Mouse (Mus musculus) splenic B cell, adult 2 months (primary cell): ENCODE measurements around the gene Smco1.
A peak's percentile ranks its signal among the peaks of the same experiment; 100 is the strongest.
"Not testable (repeated sequence)": the region's sequence is repeated elsewhere in the genome, so short reads cannot be mapped to it uniquely, and the experiment has no call there.

Source experiments
- DNase-seq: peaks from one replicate; pipeline ENCODE4 v3.0.0-alpha.2; 2011; ENCODE audit warnings: low read depth, low spot score
- H3K27me3 ChIP-seq: 2 replicates; pipeline ENCODE4 v1.6.1; 2012; ENCODE audit warnings: mild to moderate bottlenecking, low read length, moderate library complexity, mixed read lengths; ENCODE audit not compliant: control insufficient read depth, poor library complexity, insufficient read depth, severe bottlenecking
- H3K36me3 ChIP-seq: 2 replicates; pipeline ENCODE4 v1.6.1; 2012; ENCODE audit warnings: mild to moderate bottlenecking, low read length, moderate library complexity, mixed read lengths; ENCODE audit not compliant: control insufficient read depth, poor library complexity, insufficient read depth, severe bottlenecking

The Smco1 gene

DNA sequence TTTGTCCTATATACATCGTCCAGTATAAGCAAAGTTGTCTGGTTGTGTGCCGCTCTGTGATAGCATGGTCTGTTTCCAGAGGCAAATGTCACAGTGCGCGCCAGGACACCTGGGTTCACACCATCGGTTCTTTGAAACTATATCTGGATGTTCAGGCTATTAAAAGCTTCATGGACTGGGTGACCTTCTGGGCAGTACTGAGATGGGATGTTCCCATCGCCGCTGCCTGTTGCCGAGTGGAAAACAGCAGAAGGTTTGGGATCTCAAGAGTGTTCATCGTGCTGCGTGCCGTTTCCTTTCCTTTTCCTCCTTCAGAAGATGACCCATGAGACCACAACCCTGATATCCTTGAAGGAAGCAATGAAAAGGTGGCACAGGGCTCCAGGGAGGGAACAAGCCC is at the start of gene Smco1:
Gene Smco1, plus strand, starts transcription at position 178 of the 400 bp plus-strand sequence.
- Histone ChIP-seq H3K36me3 (no peaks in the 10 kb centered on the region), H3K27me3 (no peaks in the 10 kb centered on the region)
- DNase-seq: no peak

DNA sequence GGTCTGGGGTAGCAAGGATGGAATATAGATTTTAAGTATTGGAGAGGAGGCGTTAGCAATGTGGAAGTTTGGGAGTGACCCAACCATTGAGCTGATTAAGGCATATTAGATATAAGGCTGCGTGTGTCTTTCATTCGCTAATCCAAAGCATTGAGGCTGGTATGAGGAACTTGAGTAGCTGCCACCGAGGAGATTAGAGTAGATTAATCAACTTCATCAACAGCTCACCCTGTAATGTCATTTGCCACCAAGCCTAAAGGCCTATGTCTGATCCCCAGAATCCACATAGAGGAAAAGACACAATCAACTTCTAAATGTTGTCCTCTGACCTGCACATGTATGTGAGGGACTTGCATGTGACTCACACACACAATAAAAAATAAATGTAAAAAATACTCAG is 49.5 kb upstream of the Smco1 start:
- no peaks in the 10 kb centered on the region for H3K27me3 ChIP-seq

DNA sequence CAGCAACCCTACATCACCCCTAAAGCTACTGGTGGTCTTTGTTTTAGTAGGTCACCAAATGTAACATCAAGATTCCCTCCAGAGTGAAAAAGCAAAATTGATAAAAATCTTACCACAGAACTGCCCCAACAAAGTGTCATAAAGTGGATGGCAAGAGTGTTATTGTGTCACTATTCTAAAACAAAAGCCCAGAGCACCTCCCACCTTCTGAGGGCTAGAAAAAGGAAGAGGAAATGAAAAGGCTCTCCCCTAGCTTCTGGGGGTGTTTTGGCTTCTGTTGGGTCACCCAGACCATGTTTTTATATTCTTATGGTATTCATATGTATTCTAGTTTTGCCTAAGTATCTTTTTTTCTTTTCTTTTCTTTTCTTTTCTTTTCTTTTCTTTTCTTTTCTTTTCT is 48.9 kb upstream of the Smco1 start:
- no peaks in the 10 kb centered on the region for H3K27me3 ChIP-seq
- H3K36me3 ChIP-seq: no peaks in the 10 kb centered on the region
- peak; percentile 15 for DNase-seq

More for the DNA sequence above, 49.5 kb upstream of the Smco1 start:
- DNase-seq: no peak
- no peaks in the 10 kb centered on the region for H3K36me3 ChIP-seq

DNA sequence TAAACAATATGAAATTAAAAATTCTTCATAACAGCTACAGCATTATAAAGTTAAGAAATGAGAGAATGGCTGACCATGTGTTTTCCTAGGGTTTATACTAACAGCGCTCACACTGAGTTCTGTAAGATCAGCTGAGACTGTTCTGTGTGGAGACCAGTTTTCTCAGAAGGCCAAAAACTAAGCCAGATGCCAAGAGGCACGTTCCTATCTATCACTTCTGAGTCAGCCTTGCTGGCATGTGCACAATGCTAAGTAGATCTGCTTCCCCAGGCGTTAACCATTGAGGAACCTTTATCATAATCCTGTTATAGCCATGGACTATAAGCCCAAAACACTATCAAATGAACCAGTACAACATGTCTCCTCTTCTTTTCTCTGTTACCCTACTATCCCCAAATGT is 39.2 kb upstream of the Smco1 start:
- H3K27me3 ChIP-seq, H3K36me3 ChIP-seq, DNase-seq: not testable (repeated sequence)

DNA sequence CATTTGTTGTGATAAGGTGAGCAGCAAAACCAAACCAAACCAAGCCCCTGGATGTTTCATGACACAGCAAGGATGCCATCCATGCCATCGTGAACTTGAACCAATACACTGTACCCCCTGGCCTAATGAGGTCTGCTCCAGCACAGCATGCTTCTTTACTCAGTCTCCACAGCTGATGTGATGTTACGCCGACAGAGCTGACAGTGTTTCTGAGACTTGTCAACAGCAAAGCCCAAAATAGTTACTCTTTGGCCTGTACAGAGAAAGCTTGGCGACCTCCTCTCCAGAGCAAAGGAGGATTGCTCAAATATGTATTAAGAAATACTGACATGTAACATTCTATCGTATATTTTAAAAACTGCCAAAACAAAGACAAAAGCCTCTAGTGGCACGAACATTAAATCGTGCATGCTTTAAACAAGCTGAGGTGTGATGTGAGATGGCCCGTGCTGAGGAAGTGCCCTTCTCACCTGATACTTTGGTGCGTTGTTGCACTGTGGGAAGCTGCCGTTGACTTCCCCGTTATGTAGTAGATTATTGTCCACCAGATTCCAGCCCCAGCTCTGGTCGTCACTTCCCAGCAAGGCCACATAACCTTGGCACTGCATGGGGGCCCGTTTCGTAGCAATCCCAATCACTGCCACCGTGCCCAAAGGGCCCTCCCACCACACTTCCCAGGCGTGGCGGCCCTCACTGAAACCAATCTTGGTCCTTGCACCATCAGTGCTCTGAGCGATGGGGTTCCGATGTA is 33.2 kb upstream of the Smco1 start:
- no peak for DNase-seq
- Histone ChIP-seq H3K27me3 (no peaks in the 10 kb centered on the region), H3K36me3 (no peaks in the 10 kb centered on the region)

DNA sequence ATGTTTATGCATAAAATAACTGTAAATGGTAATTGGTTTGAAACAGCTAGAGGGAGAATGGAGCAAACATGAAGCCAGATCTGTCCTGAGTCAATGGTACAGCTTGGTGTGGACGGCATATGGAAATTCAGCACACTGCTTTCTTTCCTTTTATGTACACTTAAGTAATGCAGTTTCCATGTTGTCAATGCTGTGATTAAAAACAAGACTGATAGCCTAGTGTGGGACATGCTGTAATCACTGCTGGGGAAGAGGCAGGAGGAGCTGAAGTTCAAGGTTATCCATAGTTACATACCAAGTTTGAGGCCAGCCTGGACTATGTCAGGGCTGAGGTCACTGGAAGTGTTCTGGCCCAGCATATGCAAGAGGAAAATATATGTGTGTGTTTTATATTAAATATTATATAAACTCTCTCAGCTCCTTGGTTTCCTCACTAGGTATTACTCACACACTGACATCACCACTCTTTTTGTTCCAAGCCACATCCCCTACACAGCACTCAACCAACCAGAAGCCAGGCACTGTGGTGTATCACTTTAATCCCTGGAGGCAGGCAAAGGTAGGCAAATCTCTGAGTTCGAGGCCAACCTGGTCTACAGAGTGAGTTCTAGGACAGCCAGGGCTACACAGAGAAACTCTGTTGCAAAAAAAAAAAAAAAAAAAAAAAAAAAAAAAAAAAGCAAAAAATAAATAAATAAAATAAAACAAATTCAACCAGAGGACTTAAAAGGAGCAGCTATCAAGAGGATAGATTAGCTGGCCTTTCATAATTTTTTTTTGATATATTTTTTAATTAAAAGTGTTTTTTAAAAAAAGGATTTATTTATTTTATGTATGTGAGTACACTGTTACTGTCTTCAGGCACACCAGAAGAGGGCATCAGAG is 31.6 kb upstream of the Smco1 start:
- Histone ChIP-seq H3K36me3 (no peaks in the 10 kb centered on the region), H3K27me3 (no peaks in the 10 kb centered on the region)
- DNase-seq: no peak

DNA sequence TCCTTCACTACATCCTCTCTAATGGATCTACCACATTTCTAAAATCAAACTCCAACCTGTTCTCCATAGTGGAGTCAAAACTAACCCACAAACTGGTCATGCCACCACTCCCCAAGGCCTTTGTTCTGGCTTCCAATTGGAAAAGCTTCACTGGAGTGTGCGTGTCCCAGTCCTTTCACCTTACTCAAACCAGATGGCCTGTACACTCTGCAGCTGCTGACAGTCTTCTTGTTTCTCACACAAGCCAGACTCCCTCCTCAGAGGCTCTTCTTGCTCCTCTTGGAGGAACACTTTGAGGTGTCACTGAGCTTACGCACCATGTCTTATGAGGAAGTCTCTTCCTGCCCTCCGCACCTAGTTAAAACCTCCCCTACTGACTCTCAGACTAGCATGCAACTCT is 27.4 kb upstream of the Smco1 start:
- Histone ChIP-seq H3K27me3 (no peaks in the 10 kb centered on the region), H3K36me3 (no peaks in the 10 kb centered on the region)
- no peak for DNase-seq

DNA sequence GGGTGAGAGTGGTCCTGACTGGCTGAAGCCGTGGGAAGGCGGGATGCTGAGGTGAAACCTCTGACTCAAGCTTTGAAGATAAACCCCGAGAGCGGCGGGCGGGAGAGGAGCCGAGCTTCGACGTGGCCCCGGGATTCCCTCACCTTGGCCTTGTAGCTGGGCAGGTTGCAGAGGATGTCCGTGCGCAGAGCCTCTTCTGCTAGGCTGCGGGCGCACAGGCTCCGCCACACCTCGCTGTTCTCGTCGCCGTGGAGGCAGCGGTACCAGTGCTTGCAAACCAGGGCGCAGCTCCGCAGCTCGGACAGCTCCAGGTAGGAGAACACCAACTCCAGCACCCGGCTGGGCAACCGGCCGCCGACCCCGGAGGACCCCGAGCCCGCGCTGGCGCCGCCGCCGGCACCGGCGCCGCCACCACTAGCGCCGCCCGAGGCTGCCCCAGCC is 24.9 kb upstream of the Smco1 start:
- H3K27me3 ChIP-seq: no peaks in the 10 kb centered on the region
- no peaks in the 10 kb centered on the region for H3K36me3 ChIP-seq
- DNase-seq: peak; percentile 56

DNA sequence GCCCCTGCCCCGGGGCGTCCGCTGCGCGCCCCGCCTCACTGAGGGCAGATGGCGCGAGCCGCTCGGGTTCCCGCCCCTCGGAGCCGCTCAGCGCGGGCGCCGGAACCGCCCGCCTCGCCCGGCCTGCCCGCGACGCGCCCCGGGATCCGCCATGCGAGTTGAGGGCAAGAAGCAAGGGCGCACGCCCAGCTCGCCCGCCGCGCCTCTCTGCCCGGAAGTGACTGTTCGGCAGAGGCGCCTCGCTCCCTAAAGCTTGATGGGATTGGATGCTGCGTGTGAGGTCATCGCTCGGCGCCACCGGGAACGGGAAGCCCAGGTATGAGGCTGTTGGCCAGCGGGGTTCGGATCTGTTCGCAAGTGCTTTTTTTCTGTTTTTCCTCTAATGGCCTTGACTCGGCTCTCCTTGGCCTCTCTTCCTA is 24.3 kb upstream of the Smco1 start, which contains the start of the genes Fbxo45 and Wdr53:
Gene Fbxo45, minus strand, starts transcription at position 207 of the 419 bp plus-strand sequence.
Gene Wdr53, plus strand, starts transcription at position 276 of the 419 bp plus-strand sequence.
- Histone ChIP-seq H3K27me3 (no peaks in the 10 kb centered on the region), H3K36me3 (no peaks in the 10 kb centered on the region)
- peak; percentile 95 for DNase-seq

DNA sequence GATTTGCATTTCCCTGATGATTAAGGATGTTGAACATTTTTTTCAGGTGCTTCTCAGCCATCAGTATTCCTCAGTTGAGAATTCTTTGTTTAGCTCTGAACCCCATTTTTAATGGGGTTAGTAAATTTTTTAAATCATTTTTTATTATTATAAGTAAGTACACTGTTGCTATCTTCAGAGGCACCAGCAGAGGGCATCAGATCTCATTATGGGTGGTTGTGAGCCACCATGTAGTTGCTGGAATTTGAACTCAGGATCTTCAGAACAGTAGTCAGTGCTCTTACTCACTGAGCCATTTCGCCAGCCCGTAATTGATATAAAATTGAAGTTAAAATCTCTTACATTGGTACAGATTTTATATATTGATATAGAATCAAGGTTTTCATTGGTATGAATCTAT is 7.0 kb upstream of the Smco1 start:
- peak; percentile 74 for DNase-seq

DNA sequence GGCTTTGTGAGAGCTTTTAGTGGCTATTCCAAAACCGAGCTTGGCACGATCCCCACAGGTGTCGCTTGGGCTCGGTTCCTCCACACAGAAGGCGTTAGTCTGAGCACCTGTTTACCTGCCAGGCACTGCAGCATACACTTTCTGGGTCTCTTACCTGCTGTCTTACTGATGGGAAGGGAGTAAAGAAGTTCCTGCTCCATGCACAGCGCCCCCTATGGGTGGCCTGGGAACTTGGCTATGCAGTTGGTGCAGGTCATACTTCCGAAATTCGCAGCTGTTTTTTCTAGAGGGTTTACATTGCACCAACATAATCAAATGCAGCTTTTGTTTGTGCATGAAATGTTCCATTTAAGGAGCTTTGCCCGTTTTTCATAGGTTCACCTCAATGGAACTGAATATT is 2.1 kb downstream of the Smco1 start:
- Histone ChIP-seq H3K36me3 (no peaks in the 10 kb centered on the region), H3K27me3 (no peaks in the 10 kb centered on the region)
- peak; percentile 51 for DNase-seq

More for the DNA sequence above, 7.0 kb upstream of the Smco1 start:
- not testable (repeated sequence) for H3K36me3 ChIP-seq, H3K27me3 ChIP-seq

DNA sequence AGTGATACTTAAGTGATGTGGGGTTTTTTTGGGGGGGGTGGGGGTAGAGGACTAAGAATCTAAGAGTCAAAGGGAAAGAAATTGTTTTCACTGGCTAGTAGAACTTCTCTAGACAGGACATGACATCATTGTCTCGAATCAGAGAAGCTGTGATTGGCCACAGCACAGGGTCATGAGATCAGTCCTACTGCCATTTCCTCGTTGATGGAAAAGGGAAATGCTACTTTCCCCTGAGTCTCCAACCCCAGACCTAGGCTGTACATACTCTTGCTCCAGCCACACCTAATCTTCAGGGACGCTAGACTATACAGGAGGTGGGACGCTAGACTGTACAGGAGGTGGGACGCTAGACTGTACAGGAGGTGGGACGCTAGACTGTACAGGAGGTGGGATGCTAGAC is 3.8 kb downstream of the Smco1 start:
- Histone ChIP-seq H3K27me3 (no peaks in the 10 kb centered on the region), H3K36me3 (peaks cover under 1% of the 10 kb centered on the region; the same call in 1 of the 2 replicates)
- peak; percentile 58 for DNase-seq

DNA sequence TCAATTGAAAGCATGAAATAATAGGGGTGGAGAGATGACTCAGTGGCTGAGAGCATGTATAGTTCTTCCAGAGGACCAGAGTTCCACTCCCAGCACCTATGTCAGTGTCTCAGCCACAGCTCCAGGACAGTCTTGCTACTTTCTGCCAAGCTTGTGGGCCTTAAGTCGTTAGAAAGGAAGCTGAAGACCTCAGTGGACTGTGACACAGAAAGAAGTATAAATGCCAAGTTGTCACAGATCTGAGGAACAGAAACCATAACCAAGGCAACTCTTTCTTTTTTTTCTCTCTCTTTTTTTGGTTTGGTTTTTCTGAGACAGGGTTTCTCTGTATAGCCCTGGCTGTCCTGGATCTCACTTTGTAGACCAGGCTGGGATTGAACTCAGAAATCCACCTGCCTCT is 4.6 kb downstream of the Smco1 start:
- DNase-seq: peak; percentile 58
- Histone ChIP-seq H3K27me3 (no peaks in the 10 kb centered on the region), H3K36me3 (peaks cover 3% of the 10 kb centered on the region)

DNA sequence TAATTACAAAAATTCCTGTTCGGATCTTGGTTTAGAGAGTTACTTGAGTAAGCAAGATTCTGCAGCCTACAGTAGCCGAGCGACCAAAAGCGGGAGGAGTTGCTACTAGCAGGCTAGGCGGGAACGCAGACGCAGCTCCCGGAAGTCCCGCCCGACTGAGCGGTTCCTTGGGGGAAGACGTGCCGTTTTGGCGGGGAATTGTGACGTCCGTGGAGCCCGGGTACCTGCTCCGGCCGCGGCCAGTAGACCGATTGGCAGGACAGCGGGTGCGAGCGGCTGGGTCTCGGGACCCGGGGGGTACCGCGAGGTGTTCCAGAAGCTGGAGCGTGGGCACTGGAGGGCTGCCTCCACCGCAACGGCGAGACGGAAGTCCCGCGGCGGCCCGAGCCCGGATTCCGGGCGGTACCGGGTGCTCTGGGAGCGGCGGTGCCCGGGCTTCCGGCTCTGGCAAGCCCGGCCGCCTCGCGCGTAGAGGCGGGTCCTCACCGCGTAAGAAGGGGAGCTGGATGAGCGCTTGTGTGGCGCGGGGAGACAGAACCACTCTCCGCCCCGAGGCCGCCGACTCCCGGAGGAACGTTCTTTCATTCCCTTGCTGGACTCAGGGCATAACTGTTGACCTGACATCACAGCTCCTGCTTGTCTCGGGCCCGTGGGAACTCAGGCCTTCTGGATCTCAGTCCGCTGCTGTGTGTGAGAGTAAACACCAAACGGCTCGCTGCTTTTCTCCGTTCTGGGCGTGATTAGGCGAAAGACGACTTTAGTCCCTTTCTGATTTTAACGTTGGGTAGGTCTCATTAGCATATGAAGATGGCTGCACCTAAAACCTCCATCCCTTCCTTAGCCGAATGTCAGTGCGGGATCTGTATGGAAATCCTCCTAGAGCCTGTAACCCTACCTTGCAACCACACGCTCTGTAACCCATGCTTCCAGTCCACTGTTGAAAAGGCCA is 6.3 kb downstream of the Smco1 start, which contains the start of gene Rnf168:
Gene Rnf168, plus strand, starts transcription at position 152 of the 949 bp plus-strand sequence.
- peak; percentile 72 for DNase-seq
- H3K36me3 ChIP-seq: peaks cover 3% of the 10 kb centered on the region
- no peaks in the 10 kb centered on the region for H3K27me3 ChIP-seq
